Mouse (Mus musculus): Measurements from ENCODE around the gene Tns1.

GRCm38 (mm10) chr1:74060046-74060445 is 64.2 kb downstream of the Tns1 start:
- TF ChIP-seq CTCF (IDR thresholded peaks at IDR 0.05; ENCODE audit: control insufficient read depth, insufficient read depth, insufficient read length) (no peak), MYOD1 (IDR thresholded peaks at IDR 0.05; ENCODE audit: control insufficient read depth, insufficient read length, low read depth) (no peak), MAX (IDR thresholded peaks at IDR 0.05) (no peak), FOSL1 (IDR thresholded peaks at IDR 0.05; ENCODE audit: insufficient read depth, low read length, poor library complexity, severe bottlenecking) (no peak), USF1 (IDR thresholded peaks at IDR 0.05; ENCODE audit: low read depth) (no peak)

Measured in C2C12 (cell line).